Mouse (Mus musculus) testis, adult 2 months (tissue): ENCODE results near the gene Cbfa2t3. TPM values are rescaled to one million over a fixed set of nuclear protein-coding genes. Genes with fewer than 3 reads are reported as not detected.
"Not testable (repeated sequence)": the region's sequence is repeated elsewhere in the genome, so short reads cannot be mapped to it uniquely, and the experiment has no call there.

Experiments used
- H3K27ac ChIP-seq: fragments of 200-500 bp; 2 replicates; pipeline ENCODE4 v1.5.1; 2012; ENCODE audit warnings: low read depth, low read length; ENCODE audit not compliant: control insufficient read depth, insufficient read depth
- H3K27me3 ChIP-seq: fragments of 200-500 bp; 2 replicates; pipeline ENCODE4 v1.6.1; 2012; ENCODE audit warnings: mild to moderate bottlenecking, low read length, moderate library complexity; ENCODE audit not compliant: control insufficient read depth, insufficient read depth
- H3K36me3 ChIP-seq: fragments of 200-500 bp; 2 replicates; pipeline ENCODE4 v1.6.1; 2012; ENCODE audit warnings: mild to moderate bottlenecking, low read length; ENCODE audit not compliant: control insufficient read depth, insufficient read depth
- H3K4me1 ChIP-seq: fragments of 200-500 bp; 2 replicates; pipeline ENCODE4 v1.6.1; 2012; ENCODE audit warnings: low read length; ENCODE audit not compliant: control insufficient read depth, insufficient read depth
- H3K4me3 ChIP-seq: fragments of 200-500 bp; 2 replicates; pipeline ENCODE4 v1.5.1; 2012; ENCODE audit warnings: low read depth, mild to moderate bottlenecking, low read length, moderate library complexity, mixed read lengths; ENCODE audit not compliant: control insufficient read depth
- CTCF ChIP-seq: fragments of 200-500 bp; IDR thresholded peaks from 2 replicates; pipeline ENCODE4 v1.5.1; 2012; ENCODE audit warnings: low read depth, mild to moderate bottlenecking, inconsistent platforms, low read length, moderate library complexity; ENCODE audit not compliant: control insufficient read depth, insufficient read depth, insufficient replicate concordance
- POLR2A ChIP-seq: fragments of 200-500 bp; IDR thresholded peaks from 2 replicates; pipeline ENCODE4 v1.6.1; 2012; ENCODE audit warnings: low read depth, mild to moderate bottlenecking, inconsistent platforms, low read length, moderate library complexity; ENCODE audit not compliant: control insufficient read depth
- polyA plus RNA-seq: library from polyadenylated mRNA; depleted of rRNA; stranded (reverse); fragments of >200 nt; gene quantifications from 2 replicates; pipeline ENCODE4 v1.2.3, GENCODE M21; 2012

Cbfa2t3 gene
- polyA plus RNA-seq, 1 experiment: 0.59 TPM

- H3K36me3 ChIP-seq: no peaks in the 10 kb centered on the region
- TF ChIP-seq POLR2A (no peak), CTCF (no peak)
- no peak overlapping the region for H3K27ac ChIP-seq
- H3K4me1 ChIP-seq: no peaks in the 10 kb centered on the region; the same call in 1 of the 2 replicates
- no peak overlapping the region for H3K4me3 ChIP-seq
- H3K27me3 ChIP-seq: no peaks in the 10 kb centered on the region
Observed at GRCm38 (mm10) chr8:122633205-122633604, 65.7 kb downstream of the Cbfa2t3 start.

- H3K4me1 ChIP-seq, H3K27me3 ChIP-seq, H3K4me3 ChIP-seq, H3K27ac ChIP-seq, H3K36me3 ChIP-seq: not testable (repeated sequence)
Observed at GRCm38 (mm10) chr8:122632134-122632533, 66.8 kb downstream of the Cbfa2t3 start.

DNA sequence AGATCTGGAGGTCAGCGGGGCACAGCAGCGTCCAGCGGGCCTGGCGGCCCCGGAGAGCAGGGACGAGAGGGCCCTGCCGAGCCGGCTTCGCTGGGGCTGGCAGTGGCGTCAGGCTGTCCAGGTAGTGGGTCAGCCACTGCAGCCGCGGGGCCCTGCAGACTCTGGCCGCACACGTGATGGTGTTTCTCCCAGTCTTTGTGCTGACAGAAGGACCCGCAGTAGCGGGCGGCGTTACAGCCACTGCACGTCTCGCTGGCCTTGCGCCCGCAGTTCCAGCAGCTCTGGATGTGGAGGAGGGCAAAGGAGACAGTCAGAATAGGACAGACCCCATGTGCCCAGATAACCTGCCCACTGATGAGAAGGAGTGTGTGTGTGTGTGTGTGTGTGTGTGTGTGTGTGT lies 68.2 kb downstream of the Cbfa2t3 start:
- TF ChIP-seq CTCF (no peak), POLR2A (no peak)
- no peaks in the 10 kb centered on the region for H3K36me3 ChIP-seq
- no peaks in the 10 kb centered on the region for H3K27me3 ChIP-seq
- no peak overlapping the region for H3K27ac ChIP-seq
- no peak overlapping the region for H3K4me3 ChIP-seq
- no peaks in the 10 kb centered on the region; the same call in 1 of the 2 replicates for H3K4me1 ChIP-seq

GRCm38 (mm10) chr8:122629388-122629787 lies 69.5 kb downstream of the Cbfa2t3 start:
- H3K27me3 ChIP-seq: no peaks in the 10 kb centered on the region
- TF ChIP-seq POLR2A (no peak), CTCF (no peak)
- no peak overlapping the region for H3K4me3 ChIP-seq
- H3K4me1 ChIP-seq: no peaks in the 10 kb centered on the region; the same call in 1 of the 2 replicates
- no peaks in the 10 kb centered on the region for H3K36me3 ChIP-seq
- no peak overlapping the region for H3K27ac ChIP-seq

DNA sequence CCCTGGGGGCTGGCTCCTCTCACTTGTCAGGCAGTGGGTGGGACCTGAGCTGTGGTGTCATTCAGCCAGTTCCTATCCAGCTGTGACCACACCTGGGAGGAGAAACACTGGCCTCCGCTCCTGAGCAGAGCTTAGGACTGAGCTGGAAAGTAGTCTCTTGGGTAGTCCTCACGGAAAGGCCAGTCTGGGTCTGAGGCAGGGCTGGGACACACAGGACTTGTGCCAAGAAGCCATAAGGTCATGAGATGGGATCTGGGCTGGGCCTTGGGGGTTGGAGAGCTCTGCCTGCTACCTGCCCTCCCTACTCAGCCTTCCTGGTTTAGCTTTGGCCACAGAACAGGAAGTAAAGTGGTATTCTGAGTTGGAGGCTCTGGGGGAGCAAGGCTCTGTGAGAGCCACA lies 72.0 kb downstream of the Cbfa2t3 start:
- Histone ChIP-seq H3K27me3 (no peaks in the 10 kb centered on the region), H3K36me3 (no peaks in the 10 kb centered on the region), H3K27ac (no peak overlapping the region), H3K4me3 (no peak overlapping the region), H3K4me1 (no peaks in the 10 kb centered on the region; the same call in 1 of the 2 replicates)
- TF ChIP-seq POLR2A: no peak
- TF ChIP-seq CTCF: no peak

DNA sequence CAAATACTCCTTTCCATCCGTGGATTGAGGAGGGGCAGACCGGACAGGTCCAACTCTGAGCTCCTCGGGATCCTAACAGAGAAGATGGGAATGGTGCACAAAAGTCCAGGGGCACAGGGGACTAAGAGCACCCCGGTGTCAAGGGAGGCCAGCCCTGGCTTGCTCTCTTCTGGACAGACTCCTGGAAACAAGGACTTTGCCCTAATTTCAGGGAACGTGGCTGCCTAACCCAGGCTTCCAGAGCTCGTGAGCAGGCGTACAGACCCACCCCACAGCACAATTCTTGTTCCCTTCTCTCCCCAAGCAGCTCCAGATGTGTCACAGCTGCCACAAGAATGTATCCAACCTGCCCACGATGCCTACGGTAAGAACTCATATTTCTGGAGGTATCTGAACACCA lies 73.1 kb downstream of the Cbfa2t3 start:
- Histone ChIP-seq H3K4me3 (no peak overlapping the region), H3K36me3 (no peaks in the 10 kb centered on the region), H3K27ac (no peak overlapping the region)

DNA sequence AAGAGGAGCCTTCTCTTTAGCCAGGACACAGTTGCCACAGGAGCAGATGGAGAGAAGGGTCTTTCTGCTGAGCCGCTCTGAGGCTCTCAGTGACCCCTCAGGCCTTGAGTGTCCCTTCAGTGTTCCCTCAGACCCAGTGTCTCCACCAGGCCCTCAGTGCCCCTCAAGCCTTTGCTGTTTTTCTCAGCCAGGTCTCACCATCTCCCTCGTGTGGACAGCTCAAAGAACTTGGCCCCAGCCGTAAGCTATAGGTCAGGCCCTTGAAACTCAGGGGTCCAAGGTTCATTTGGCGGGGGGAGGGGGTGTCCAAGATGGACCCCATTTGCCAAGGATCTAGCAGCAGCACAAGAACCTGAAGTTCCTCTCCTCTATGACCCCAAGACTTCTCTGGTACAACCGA lies 74.3 kb downstream of the Cbfa2t3 start:
- no peaks in the 10 kb centered on the region; the same call in 1 of the 2 replicates for H3K4me1 ChIP-seq
- H3K27ac ChIP-seq: no peak overlapping the region
- no peak overlapping the region for H3K4me3 ChIP-seq
- no peaks in the 10 kb centered on the region for H3K36me3 ChIP-seq
- no peak for TF ChIP-seq CTCF
- TF ChIP-seq POLR2A: no peak
- no peaks in the 10 kb centered on the region for H3K27me3 ChIP-seq

More for the DNA sequence above, 73.1 kb downstream of the Cbfa2t3 start:
- no peaks in the 10 kb centered on the region for H3K27me3 ChIP-seq
- no peaks in the 10 kb centered on the region; the same call in 1 of the 2 replicates for H3K4me1 ChIP-seq
- TF ChIP-seq CTCF (no peak), POLR2A (no peak)
